Mouse (Mus musculus) Muller cell, postnatal 12 days (primary cell): ENCODE results near the gene Taok3.

Experiments used
- DNase-seq: peaks from one replicate; pipeline ENCODE4 v3.0.0-alpha.2; 2015; ENCODE audit errors: inconsistent ontology term

The Taok3 gene

DNA sequence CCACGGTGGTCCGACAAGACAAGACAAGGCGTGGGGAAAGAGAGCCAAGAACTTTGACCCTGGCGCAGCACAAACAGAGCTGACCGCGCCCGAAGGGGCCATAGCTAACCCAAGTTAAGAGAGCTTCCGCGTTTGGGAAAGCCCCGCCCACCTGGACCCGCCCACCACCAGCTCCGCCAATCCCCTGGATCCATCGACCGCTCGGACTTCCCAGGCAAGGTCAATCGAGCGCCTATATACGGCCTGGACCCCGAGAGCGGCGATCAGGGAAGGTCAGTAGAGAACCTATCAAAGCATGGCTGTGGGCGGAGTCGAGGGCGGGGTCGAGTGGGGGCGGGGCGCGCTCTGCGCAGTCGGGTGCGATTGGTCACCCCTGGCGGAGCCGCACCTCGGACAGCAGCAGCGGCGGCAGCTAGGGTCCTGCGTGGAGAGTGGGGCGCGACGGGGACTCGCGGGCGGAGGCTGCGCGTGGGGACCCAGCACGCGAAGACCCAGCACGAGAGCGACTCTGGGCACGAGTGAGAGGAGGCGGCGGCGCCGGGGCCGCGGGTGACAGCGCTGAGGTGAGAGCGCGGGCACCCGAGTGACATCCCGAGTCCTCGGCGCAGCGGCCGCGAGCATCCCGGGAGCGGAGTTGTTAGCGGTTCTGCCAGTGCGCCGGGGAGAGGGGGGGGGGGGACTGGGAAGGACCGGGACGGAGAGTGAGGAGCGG lies at the start of gene Taok3:
Gene Taok3 (plus strand): TSS at position 353 of the 712 bp plus-strand sequence.
- DNase-seq: peak; percentile 99

DNA sequence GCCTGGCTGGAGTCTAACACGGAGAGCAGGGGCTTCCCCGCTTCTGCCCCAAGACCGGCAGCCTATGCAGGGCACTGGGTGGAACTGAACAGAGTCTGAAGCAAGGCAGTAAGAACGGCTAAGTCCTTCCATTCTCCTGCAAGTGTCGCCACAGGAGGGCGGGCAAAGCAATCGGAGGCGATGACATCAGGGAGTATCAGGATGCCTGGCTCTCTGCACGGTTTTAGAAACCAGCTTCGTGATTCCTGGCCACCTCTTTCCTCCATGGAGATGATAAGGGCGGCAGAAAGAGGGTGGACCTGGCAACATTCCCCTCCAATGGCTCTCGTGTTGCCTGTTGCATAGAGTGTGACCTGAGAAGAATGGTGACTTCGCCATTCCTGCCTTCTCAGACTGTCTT lies 32.2 kb upstream of the Taok3 start:
- DNase-seq: peak; percentile 25

DNA sequence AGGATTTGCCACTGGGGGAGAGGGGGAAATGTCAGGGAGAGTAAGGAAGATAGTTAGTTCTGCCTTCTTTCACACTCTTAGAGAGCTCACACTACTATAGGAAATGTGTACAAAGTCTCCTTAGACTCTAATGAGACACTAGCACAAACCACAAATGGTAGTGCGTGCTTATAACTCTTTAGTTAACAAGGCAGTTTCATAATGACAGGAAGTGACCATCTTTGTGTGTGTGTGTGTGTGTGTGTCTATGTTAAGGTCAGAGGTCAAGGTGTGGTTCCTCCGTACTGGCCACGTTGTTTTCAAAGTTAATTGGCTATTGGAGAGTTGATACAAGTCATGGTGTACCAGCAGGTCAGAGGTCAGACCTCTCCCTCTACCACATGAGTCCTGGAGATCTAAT lies 30.8 kb upstream of the Taok3 start:
- peak; percentile 15 for DNase-seq

DNA sequence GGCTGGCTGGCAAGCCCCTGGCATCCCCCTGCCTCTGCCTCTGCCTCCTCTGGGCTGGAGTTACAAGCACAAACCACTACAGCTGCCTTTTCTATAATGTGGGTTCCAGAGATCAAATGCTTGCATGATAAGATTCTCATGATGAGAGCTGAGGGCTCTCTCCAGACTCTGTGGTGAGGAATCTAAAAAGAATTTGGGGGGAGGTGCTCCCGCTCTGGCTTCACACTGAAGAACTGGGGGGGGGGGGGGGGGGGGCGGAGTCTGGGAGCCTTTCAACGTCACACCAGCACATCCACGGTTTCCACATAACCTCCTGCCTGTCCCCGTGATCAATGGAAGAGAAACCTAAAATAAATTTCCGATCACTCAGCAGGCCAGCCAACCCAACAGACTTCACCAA lies 30.1 kb upstream of the Taok3 start:
- DNase-seq: peak; percentile 87

DNA sequence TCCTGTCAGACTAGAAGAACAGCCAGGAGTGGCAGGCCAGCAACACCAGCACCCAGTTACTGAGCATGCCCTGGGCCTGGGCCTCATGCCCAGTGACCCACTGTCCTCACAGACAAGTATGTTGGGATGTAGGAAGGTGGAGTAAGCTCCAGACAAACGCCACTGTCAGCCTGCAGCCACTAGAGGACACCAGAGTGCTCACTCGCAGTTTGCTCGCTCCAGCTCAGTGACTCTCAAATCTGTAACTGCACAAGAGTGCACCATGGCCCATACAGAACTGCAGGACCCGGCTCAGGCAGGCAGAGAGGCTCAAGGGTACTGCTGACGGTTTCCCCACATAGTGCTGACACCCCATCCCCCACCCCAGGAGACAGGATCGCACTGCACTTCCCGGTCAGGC lies 25.5 kb upstream of the Taok3 start:
- peak; percentile 83 for DNase-seq

DNA sequence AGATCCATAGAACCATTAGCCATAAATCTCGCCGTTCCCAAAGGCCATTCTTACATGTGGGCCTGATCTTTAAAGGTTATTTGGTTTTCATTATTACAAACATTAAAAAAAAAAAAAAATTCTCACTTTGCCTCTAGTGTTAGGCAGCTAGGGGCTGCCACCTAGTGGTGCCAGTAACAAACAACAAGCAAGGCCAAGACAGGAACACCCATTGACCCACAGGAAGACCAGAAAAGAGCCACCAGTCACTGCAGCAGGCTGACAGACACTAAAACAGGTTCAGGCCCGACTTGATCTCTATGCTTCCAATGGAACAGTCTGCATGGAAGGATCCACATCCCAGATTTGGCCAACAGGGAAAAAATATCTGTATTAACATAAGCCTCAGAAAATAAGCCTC lies 23.2 kb upstream of the Taok3 start:
- DNase-seq: peak; percentile 20

DNA sequence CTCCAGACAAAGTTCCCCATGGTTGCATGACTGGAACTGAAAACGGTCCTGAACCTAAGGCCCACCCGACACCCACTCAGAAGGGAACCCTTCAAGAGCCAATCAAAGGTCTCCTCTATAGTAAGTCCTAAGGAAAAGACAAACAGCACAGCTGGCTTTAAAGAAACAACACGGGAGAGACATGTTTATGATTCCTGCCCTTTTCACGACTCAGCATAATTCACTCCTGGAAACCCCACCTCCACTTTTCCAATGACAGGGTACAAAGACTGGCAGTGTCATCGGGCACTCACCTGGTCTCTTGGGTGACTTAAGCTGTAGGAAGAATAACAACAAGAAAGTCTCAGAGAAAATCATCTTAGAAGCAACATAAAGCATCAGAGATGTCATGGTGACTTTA lies 20.9 kb upstream of the Taok3 start:
- DNase-seq: no peak

DNA sequence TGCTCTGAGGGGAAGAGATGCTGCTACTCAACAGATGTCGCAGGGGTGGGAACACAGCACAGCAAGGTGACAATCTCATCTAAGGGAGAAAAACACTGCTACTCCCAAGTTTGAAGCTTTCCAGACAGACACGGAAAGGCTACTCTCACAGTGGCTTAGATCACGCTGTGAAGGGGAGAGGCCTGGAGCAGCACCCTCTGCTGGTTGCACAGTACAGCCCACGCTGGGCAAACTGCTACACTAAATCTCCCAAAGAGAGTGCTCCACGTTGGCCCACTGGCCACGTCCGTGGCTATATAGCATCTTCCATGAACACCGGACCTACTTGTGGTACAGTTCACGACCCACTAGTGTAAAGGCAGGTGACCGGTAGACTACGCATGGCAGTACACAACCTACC lies 20.2 kb upstream of the Taok3 start:
- no peak for DNase-seq

DNA sequence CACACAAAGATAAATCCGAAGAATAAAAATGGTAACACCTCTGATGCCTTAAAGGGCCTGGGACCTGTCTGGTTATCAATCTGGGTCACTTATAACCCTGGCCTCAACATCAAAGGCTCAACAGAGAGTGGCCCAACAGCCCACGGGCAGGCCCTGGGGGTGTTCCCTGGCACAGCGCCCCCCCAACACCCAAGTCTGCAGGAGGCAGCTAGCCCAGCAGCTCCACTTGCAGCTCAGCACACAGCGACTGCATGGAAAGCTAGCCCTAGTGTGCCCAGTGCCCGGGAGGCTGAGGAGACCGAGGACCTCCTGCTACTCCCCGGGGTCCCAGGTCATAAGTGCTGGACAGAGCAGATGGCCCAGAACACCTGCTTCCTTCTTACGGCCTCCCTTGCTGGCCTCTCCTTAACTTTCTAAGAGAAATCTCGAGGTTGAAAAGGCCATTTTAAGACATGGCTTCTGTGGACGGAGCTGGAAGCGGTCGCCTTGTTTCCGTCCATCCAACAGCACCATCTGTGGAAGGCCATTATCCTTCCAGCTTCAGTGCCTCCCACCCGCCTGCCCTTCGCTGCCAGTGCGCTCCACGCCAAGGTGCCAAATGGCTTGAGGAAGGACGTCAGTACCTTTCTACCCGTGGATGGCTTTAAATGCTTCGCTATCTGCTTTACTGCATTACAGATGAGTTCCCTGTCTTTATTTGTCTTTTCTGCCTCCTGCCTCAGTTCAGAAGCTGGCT lies 16.6 kb upstream of the Taok3 start:
- DNase-seq: no peak

DNA sequence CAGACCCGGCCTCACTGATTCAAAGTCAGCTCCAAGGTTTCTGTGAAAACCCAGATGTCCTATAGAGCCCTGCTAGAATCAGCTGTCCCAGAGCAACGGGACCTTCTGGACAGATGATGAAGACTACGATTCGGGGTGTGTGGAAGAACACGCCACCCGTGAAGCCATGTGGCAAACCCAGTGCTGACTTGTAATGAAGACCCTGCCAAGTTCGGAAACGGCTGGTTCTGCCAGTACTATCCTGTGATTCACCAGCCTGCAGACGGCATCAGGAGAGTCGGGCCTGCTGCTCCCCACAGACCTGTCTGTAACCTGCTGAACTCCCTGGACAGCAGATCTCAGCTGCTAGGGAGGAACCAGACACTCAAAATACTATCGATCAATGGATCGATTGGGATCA lies 15.6 kb upstream of the Taok3 start:
- DNase-seq: no peak

DNA sequence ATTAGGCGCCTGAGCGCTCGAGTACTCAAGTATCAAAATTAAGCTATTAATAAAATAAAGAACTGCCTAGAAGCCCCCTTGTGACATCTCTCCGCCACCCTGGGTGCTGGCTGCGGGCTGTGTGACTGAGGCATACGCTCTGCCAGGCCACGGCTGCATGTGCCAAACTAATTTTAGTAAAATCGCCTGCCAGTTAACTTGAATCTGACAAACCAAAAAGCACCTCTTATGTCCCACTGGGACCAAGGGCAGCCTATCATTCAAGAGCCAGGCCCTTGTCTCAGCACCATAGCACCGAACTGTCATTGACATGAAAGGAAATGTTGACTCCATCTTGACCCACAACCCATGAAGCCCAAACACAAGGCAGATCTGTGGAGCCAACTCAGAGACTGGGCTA lies 14.2 kb upstream of the Taok3 start:
- no peak for DNase-seq

DNA sequence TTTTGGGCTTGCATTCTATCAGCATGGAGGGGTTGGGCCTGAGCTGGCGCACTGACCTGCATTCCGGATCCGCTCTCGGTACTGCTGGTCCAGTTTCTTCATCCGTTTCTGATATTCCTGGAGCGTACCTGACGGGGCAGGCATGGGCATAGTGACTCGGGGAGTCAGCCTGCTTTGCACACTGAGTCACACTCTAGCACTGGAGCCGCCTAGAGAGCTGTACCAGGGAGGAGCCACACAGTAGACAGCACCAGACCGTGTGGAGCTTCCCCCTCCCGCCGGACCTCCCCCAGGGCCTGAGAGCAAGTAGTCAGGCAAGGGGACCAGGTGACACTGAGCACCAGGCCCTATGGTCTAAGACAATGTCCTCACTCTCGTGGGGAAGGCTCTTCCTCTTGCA lies 11.6 kb upstream of the Taok3 start:
- DNase-seq: no peak

DNA sequence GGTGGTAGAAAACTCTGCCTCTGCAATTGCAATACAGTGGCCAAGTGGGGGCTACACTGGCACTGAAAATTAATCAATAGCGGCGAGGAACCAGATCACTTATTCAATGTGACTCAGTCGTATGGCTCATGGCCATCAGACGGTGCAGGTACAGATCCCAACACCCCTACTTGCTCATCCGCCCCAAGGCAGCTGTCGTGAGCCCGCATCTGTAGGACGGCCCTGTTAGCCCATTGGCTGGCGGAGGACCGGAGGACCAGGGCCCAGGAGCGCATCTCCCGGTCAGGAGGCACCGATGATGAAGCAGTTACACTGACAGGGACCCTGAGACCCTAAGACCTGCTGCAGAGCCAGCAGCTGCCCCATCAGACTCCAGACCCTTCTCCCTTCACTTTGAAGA lies 11.2 kb upstream of the Taok3 start:
- DNase-seq: no peak

DNA sequence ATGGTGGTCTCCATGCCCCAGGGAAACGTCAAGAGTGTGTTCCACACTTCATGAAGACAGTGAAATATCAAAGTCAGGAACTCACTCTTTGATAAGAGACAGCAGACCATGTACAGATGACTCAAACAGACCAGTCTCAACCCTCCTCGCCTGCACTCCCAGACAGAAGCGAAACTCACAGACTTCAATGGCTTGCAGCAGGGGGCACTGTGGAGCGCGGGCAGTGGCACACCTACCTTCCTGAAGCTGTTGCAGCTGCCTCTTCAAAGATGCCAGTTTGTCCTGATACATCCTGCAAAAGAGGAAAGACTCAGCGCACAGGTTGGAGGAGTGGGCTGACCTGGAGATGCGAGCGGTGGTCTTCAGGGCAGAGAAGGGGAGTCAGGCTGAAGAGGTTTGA lies 10.4 kb upstream of the Taok3 start:
- DNase-seq: no peak

DNA sequence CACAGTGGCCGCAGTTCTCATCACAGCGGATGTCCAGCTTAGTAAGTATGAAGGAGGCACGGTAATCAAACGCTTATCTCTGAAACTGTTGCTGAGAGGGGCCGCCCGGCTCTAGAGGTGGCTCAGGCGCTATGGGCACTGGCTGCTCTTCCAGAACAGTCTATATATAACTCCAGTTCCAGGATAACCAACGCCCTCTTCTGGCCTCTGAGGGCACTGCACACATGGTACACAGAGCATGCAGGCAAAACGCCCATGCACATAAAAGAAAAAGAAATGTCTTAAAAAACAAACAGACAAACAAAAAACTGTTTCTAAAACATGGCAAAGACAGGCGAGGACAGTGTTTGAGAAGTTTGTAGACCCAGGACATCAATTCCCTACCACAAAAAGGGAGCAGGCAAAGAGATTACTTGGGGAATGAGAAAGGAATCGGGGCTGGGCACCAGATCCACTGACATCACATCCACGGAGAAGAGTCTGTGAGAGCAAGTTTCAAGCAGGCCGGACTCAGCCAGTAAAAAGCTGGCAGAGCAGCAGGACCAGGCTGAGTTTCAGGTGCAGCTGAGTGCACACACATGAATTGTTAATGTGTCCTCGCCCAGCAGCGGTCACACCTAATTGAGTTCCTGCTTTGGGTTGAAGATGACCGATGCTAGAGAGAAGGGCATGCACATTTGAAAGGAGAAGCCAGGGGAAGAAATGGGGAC lies 8.7 kb upstream of the Taok3 start:
- no peak for DNase-seq

DNA sequence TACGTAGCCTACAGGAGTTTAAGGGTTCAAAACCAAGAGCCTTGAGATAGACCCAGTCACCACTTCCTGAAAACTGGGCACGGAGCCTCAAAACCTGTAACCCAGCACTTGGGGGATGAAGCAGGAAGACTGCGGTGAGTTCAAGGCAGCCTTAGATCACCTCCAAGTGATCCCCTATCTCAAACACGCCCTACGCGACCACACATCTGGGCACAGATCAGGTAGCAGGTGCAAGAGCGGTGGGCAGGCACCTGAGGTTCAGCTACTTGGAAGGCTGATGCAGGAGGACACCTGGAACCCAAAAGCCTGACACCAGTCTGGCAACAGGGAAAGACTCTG lies 8.2 kb upstream of the Taok3 start:
- DNase-seq: no peak

DNA sequence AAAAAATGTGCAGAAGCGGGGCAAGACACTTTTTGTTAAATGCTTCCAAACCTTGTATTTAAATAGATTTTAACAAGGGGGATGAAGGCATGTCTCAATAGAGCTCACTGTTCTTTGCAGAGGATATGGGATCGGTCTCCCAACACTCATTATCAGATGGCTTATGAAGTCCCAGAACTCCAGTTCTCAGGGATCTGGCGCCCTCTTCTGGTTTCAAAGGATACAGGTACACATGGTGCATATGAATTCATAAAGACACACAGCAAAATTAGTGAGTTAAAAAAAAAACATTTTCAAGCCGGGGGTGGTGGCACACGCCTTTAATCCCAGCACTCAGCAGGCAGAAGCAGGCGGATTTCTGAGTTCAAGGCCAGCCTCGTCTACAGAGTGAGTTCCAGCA lies 6.6 kb upstream of the Taok3 start:
- DNase-seq: no peak

DNA sequence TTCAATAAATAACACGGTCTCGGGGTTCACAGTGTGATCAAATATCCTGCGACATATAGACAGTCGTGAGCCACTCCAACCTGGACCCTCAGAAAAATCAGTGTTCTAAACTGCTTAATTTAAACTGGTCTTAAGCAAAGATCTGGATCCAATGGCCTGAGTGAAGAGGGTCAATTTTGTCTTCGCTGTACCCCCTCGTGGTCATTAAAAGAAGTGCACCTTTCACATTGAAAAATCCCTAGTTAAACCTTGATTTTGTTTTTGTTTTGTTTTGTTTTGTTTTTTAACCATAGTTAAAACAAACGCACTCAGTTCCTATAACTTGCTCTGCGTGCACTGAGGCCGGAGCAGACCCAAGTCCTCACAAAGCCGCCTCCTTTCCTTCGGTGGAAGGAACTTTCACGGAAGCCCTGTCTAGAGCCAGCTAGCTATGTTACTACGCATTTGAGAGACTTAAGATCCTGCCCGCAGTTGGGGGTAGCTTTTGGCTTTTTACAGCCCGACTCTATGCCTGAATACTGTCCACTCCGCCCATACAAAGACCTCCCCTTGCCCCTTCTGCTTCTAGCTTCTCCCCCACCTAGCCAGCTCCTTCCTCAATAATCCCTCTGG lies 5.2 kb upstream of the Taok3 start:
- peak; percentile 20 for DNase-seq

DNA sequence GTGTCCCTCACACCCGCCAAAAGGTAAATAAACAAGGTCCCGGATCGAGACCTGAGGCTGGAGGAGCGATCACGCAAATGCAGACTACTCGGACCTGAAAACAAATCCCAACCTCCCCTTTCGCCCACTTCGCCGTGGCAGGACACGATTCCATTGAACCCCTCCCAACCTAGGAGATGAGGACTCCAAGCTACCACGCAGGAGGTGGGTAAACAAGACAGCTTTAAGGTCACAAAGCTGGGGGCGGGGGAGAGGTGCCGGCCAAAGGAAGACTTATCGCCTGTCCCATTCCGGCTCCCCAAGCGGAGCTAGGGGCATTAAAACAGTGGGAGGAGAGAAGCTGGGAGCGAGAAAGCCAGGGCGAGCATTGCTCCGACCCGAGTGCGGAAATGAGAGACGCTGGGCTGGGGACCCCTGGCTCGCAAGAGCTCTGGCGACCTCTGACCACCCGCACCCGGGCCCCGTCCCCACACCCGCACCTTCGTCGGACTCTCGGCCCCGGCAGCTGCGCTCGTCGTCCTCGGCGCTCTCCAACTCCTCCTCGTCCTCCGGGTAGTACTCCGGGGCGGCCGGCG lies 4.6 kb upstream of the Taok3 start:
- DNase-seq: peak; percentile 46

DNA sequence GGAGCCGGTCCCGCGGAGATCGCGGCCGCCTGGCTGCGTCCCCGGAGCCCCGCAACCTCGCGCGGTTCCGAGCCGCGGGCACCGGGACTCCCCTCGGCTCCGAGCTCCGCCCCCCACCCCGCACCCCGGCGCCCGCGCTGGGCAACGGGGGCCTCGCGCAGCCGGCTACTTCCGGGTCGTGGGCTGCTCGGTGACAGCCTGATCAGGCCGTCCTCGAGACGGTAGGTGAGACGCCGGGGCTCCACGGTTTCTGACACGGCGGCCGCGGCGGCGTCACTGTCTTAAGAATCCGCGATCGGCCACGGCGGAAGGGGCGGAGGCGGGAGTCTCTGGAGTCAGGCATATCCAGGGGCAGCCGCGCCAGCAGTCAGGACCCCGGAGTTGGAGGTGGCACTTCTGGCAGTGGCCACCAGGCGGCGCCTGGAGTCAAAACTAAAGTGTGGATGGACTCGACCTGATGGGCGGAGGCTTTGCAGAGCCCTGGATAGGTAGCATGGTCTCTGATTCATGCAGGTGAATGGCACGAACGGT lies 4.0 kb upstream of the Taok3 start, which contains the start of gene Suds3:
Gene Suds3 (minus strand): TSS at position 278 of the 531 bp plus-strand sequence.
- DNase-seq: peak; percentile 90

DNA sequence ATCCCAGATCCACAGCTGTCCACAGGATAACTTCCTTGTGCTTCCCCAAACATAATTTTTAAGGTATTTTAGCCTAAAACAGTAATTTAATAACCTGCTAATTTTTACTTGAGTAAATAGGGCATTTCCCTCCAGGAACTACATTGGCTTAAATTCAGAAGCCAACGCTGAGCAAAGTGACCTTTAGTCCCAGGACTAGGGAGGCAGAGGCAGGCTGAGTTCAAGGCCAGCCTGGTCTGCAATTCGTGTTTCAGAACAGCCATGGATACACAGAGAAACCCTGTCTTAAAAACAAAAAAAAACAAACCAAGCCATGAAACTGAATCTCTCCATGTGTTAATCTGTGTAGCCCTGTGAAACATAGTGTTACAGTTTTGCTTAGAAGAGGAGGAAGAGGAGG lies 3.3 kb upstream of the Taok3 start:
- DNase-seq: no peak

DNA sequence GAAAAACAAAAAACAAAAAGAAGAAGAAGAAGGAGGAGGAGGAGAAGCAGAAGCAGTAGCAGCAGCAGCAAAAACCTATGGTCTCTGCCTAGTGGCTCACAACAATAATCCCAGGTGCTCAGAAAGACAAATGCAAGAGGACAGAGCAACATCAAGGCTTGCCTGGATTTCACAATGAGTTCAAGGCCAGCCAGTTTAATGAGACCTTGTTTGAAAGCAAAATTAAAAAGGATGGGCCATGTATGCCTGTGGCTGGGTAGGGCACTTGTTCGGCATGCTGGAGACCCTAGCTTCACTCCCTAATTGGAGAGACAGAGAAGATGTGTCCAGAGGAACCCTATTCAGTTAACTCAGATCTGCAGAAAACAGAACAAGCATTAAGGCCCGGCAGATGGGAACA lies 2.7 kb upstream of the Taok3 start:
- no peak for DNase-seq
